Mouse (Mus musculus) adrenal gland, postnatal 10 days (tissue): ENCODE measurements around the gene Lrrc27. TPM values are rescaled to one million over a fixed set of nuclear protein-coding genes. Genes with fewer than 3 reads are reported as not detected.
A peak's percentile ranks its signal among the peaks of the same experiment; 100 is the strongest.

Source experiments
- DNase-seq: peaks from one replicate; pipeline ENCODE4 v3.0.0; 2021; ENCODE audit warnings: mixed read lengths
- total RNA-seq, 2 experiments: library from RNA; stranded (reverse); gene quantifications; 2 replicates each; pipeline ENCODE4 v1.2.3; 2021

Lrrc27 gene
- total RNA-seq, 2 experiments from 2014 or later: 3.9 to 7.7 TPM

GRCm38 (mm10) chr7:139214596-139215340 is 2.0 kb downstream of the Lrrc27 start:
- DNase-seq: peak; percentile 1

- DNase-seq: peak; percentile 0
Measured at GRCm38 (mm10) chr7:139215516-139215915, 2.7 kb downstream of the Lrrc27 start.

GRCm38 (mm10) chr7:139215946-139216345 is 3.2 kb downstream of the Lrrc27 start:
- DNase-seq: no peak

GRCm38 (mm10) chr7:139216464-139216863 is 3.7 kb downstream of the Lrrc27 start:
- DNase-seq: peak; percentile 52

GRCm38 (mm10) chr7:139217046-139217445 is 4.3 kb downstream of the Lrrc27 start:
- DNase-seq: no peak

- DNase-seq: peak; percentile 84
Measured at GRCm38 (mm10) chr7:139218641-139219415, 6.0 kb downstream of the Lrrc27 start.

GRCm38 (mm10) chr7:139219486-139219885 is 6.7 kb downstream of the Lrrc27 start:
- DNase-seq: peak; percentile 4

GRCm38 (mm10) chr7:139220303-139220702 is 7.5 kb downstream of the Lrrc27 start:
- DNase-seq: peak; percentile 54

- no peak for DNase-seq
Measured at GRCm38 (mm10) chr7:139221072-139221471, 8.3 kb downstream of the Lrrc27 start.

GRCm38 (mm10) chr7:139221856-139222255 is 9.1 kb downstream of the Lrrc27 start:
- no peak for DNase-seq

GRCm38 (mm10) chr7:139222341-139222740 is 9.6 kb downstream of the Lrrc27 start:
- DNase-seq: no peak

GRCm38 (mm10) chr7:139224070-139224469 is 11.3 kb downstream of the Lrrc27 start:
- no peak for DNase-seq

GRCm38 (mm10) chr7:139224725-139225124 is 11.9 kb downstream of the Lrrc27 start:
- no peak for DNase-seq

GRCm38 (mm10) chr7:139226416-139226815 is 13.6 kb downstream of the Lrrc27 start:
- no peak for DNase-seq

GRCm38 (mm10) chr7:139228447-139229171 is 15.8 kb downstream of the Lrrc27 start:
- DNase-seq: no peak

- DNase-seq: no peak
Measured at GRCm38 (mm10) chr7:139229837-139230236, 17.0 kb downstream of the Lrrc27 start.

- DNase-seq: no peak
Measured at GRCm38 (mm10) chr7:139230241-139230640, 17.5 kb downstream of the Lrrc27 start.

GRCm38 (mm10) chr7:139233714-139234113 is 20.9 kb downstream of the Lrrc27 start:
- DNase-seq: peak; percentile 94

GRCm38 (mm10) chr7:139234426-139235188 is 21.8 kb downstream of the Lrrc27 start:
- DNase-seq: peak; percentile 71

- peak; percentile 62 for DNase-seq
Measured at GRCm38 (mm10) chr7:139235651-139236358, 23.0 kb downstream of the Lrrc27 start.

GRCm38 (mm10) chr7:139239432-139239831 is 26.6 kb downstream of the Lrrc27 start:
- DNase-seq: no peak
